Mouse (Mus musculus) cerebellum, adult 2 months (tissue): ENCODE results near the gene Ppp1r14b.

ENCODE experiments used
- CTCF ChIP-seq: fragments of 200-500 bp; IDR thresholded peaks from 2 replicates; pipeline ENCODE4 v1.5.1; 2011; ENCODE audit warnings: low read depth, mild to moderate bottlenecking, control low read depth, low read length, moderate library complexity, borderline replicate concordance; ENCODE audit not compliant: insufficient read depth
- POLR2A ChIP-seq: fragments of 200-500 bp; IDR thresholded peaks from 2 replicates; pipeline ENCODE4 v1.6.1; 2011; ENCODE audit warnings: low read length, control low read depth, borderline replicate concordance; ENCODE audit not compliant: insufficient read depth

DNA sequence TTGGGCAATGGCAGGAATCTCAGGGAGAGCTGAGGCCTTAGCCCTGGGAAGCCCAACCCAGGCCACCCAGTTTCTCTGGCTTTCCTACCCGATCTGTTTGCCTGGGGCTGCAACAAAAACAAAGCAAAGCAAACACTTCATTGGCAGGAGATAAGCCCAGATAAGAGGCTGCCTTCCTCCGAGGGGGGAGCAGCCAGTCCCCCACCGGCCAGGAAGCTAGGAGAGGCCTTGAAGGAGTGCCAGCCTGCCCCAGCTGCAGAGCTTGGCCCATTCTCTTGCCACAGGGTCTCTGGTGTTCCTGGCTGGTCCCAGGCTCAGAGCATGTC is 22.1 kb upstream of the Ppp1r14b start:
- TF ChIP-seq CTCF (no peak), POLR2A (no peak)
